Mouse (Mus musculus) small intestine, adult 10 weeks (tissue): Measurements from ENCODE around the gene Dnttip2. TPM values are rescaled to one million over a fixed set of nuclear protein-coding genes. Genes with fewer than 3 reads are reported as not detected.

Experiments used
- polyA plus RNA-seq: library from polyadenylated mRNA; stranded (reverse); fragments of 350-450 nt; fragmentation: Illumina TruSeq; extraction: RNeasy Lipid Tissue Mini Kit (QIAGEN cat#74804); gene quantifications from one replicate; pipeline ENCODE4 v1.2.3, GENCODE M21; 2014; ENCODE audit warnings: low replicate concordance

The Dnttip2 gene
- polyA plus RNA-seq = 183 TPM

GRCm38 (mm10) chr3:122274241-122275024 lies at the start of gene Dnttip2:
TSS of gene Dnttip2 (plus strand) at chr3:122274388.

GRCm38 (mm10) chr3:122245215-122245877 lies 28.8 kb upstream of the Dnttip2 start, which contains the start of gene Gclm:
TSS of gene Gclm (plus strand) at chr3:122245557.

GRCm38 (mm10) chr3:122293954-122294850 lies 20.0 kb downstream of the Dnttip2 start, which contains the start of gene Bcar3:
TSS of gene Bcar3 (plus strand) at chr3:122294136.

Other genes starting within 250 kb of the Dnttip2 start
- gene Abca4, start 229.9 kb upstream of the Dnttip2 start, polyA plus RNA-seq = 0.37 TPM
- gene Gclm, start 28.8 kb upstream of the Dnttip2 start, polyA plus RNA-seq = 384 TPM
- gene Bcar3, start 19.7 kb downstream of the Dnttip2 start, polyA plus RNA-seq = 22.9 TPM